Mouse (Mus musculus): Measurements from ENCODE around the gene Alg14. TPM values are rescaled to one million over a fixed set of nuclear protein-coding genes. Genes with fewer than 3 reads are reported as not detected.

Gene Alg14
- polyA plus RNA-seq, 1 experiment from 2014 or later: 43.9 TPM

DNA sequence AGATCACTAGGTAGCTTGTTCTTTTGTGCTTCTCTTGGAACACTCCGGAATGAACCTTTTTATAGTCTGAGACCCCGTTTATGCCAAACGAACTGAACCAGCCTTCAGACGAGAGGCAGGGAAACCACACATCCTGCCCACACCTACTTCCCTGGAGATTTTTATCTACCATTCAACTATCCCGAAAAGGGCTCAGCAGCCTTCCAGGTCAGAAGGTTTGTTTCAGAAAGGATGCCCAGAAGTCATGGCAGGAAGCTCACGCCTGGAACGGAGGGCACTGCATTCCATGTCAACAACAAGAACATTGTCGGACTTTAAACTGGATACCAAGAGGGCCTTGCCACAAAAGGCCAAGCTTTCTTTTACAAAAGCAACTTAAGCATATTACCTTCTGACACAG, 73.6 kb downstream of the Alg14 start:
- H3K4me1 ChIP-seq (ENCODE audit: insufficient read depth): no peaks in the 10 kb centered on the region
- DNase-seq (no peak), ATAC-seq (ENCODE audit: insufficient read depth) (no peak)
- no peak overlapping the region for H3K9ac ChIP-seq
- H3K27me3 ChIP-seq (ENCODE audit: insufficient read depth, low read length): no peaks in the 10 kb centered on the region
- no peaks in the 10 kb centered on the region for H3K9me3 ChIP-seq (ENCODE audit: low read depth, low read length)
- 57% methylated on average over 8 of the region's 8 CpGs for WGBS
- TF ChIP-seq CTCF (IDR thresholded peaks at IDR 0.05; ENCODE audit: low read depth): no peak
- H3K36me3 ChIP-seq (ENCODE audit: insufficient read depth): no peaks in the 10 kb centered on the region
- no peak overlapping the region for H3K4me3 ChIP-seq (ENCODE audit: low read depth, low read length)
- H3K4me2 ChIP-seq: no peak overlapping the region
- peak overlapping the region; percentile 19; the same call in 1 of the 2 replicates for H3K27ac ChIP-seq (ENCODE audit: low read depth)

DNA sequence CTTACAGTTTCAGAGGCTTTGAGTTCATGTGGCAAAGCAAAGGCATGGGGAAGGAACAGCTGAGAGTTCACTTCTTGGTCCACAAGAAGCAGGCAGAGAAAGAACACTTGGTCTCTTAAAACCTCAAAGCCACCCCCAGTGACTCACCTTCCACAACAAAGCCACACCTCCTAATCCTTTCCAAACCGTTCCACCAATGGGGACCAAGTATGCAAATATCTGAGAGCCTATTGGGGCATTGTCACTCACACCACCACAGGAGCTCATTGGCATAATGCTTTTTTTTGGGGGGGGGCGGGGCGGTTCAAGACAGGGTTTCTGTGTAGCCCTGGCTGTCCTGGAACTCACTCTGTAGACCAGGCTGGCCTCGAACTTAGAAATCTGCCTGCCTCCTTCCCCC, 77.0 kb downstream of the Alg14 start:
- no peak overlapping the region for H3K9ac ChIP-seq
- no peaks in the 10 kb centered on the region for H3K36me3 ChIP-seq (ENCODE audit: insufficient read depth)
- TF ChIP-seq CTCF (IDR thresholded peaks at IDR 0.05; ENCODE audit: low read depth): no peak
- no peaks in the 10 kb centered on the region for H3K27me3 ChIP-seq (ENCODE audit: insufficient read depth, low read length)
- H3K4me3 ChIP-seq (ENCODE audit: low read depth, low read length): no peak overlapping the region
- no peak for DNase-seq
- WGBS: 94% methylated on average over 4 of the region's 4 CpGs
- no peaks in the 10 kb centered on the region for H3K9me3 ChIP-seq (ENCODE audit: low read depth, low read length)
- ATAC-seq (ENCODE audit: insufficient read depth): no peak
- H3K4me1 ChIP-seq (ENCODE audit: insufficient read depth): no peaks in the 10 kb centered on the region
- no peak overlapping the region for H3K27ac ChIP-seq (ENCODE audit: low read depth)
- no peak overlapping the region for H3K4me2 ChIP-seq

DNA sequence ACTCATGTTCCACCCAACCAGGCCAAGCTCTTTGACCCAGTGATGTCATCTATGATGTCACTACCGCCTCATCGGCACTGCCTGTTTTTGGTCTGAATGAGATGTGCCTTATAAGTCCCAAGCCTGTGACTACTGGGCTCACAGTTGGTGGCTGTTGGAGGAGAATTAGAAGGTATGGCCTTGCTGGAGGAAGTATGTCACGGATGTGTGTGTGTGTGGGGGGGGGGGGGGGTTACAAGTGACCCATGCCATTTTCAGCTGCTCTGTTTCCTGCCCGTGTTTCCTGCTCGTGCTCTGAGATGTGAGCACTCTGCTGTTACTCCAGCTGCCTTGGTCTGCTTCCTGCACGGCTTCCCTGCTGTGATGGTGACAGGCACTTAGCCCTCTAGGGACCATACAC, 77.9 kb downstream of the Alg14 start:
- H3K4me2 ChIP-seq: no peak overlapping the region
- H3K36me3 ChIP-seq (ENCODE audit: insufficient read depth): no peaks in the 10 kb centered on the region
- no peaks in the 10 kb centered on the region for H3K4me1 ChIP-seq (ENCODE audit: insufficient read depth)
- ATAC-seq (ENCODE audit: insufficient read depth) (peak; percentile 51; the same call in 1 of the 2 replicates), DNase-seq (peak; percentile 33)
- H3K27me3 ChIP-seq (ENCODE audit: insufficient read depth, low read length): no peaks in the 10 kb centered on the region
- H3K4me3 ChIP-seq (ENCODE audit: low read depth, low read length): no peak overlapping the region
- H3K9me3 ChIP-seq (ENCODE audit: low read depth, low read length): no peaks in the 10 kb centered on the region
- no peak overlapping the region for H3K27ac ChIP-seq (ENCODE audit: low read depth)
- no peak overlapping the region for H3K9ac ChIP-seq
- WGBS: 65% methylated on average over 6 of the region's 6 CpGs
- no peak for TF ChIP-seq CTCF (IDR thresholded peaks at IDR 0.05; ENCODE audit: low read depth)

DNA sequence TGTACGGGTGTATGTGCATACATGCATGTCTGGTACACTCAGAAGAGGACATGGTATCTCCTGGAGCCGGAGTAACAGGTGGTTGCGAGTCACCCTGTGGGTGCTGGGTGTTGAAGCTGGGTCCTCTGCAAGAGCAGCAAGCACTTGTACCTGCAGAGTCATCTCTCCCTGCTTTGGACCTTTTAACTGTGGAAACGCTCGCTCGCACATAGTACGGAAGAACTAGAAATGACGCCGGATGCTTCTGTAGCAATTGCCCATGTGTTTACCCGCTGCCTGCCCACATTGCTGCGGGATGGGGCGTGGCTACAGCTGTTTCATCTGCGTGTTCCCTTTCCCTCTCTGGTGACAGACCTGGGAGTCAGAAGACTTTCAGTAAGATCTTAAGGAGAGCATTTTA, 78.7 kb downstream of the Alg14 start:
- no peak overlapping the region for H3K27ac ChIP-seq (ENCODE audit: low read depth)
- no peaks in the 10 kb centered on the region for H3K9me3 ChIP-seq (ENCODE audit: low read depth, low read length)
- no peak for DNase-seq
- no peak for TF ChIP-seq CTCF (IDR thresholded peaks at IDR 0.05; ENCODE audit: low read depth)
- no peaks in the 10 kb centered on the region for H3K27me3 ChIP-seq (ENCODE audit: insufficient read depth, low read length)
- no peak overlapping the region for H3K4me2 ChIP-seq
- 82% methylated on average over 13 of the region's 13 CpGs for WGBS
- H3K4me3 ChIP-seq (ENCODE audit: low read depth, low read length): no peak overlapping the region
- H3K4me1 ChIP-seq (ENCODE audit: insufficient read depth): no peaks in the 10 kb centered on the region
- ATAC-seq (ENCODE audit: insufficient read depth): no peak
- H3K36me3 ChIP-seq (ENCODE audit: insufficient read depth): no peaks in the 10 kb centered on the region
- no peak overlapping the region for H3K9ac ChIP-seq

DNA sequence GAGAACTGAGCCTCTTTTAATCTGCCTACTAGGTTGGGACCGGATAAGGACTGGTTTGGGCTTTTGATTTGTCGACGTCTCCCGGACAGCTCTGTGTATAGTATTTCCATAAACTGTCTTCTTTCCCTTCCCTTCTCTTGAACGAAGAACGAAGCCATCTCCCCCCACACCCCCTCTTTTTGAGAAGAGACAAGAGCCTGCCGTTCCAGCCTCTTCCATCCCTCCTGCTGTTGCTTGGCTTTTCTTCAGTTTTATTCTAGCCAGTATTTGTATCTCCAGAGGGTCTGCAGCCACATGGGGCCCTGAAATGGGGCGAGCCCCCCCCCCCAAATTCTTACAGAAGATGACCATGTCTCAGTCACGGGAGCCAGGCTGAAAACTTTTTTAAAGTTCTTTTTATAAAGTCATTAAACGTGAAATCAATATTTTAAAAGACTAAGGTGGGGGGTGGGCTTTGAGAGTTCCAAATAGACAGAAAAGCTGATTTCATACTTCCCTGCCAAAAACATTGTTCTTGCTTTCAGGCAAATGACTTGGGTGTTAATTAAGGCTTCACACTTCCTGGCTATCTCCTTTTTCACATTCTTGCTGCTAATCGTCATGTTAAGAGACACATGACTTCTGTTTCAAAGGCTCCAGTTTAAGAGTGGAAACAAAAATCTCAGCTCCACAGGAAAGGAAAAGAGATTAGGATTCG, 79.4 kb downstream of the Alg14 start:
- no peak for TF ChIP-seq CTCF (IDR thresholded peaks at IDR 0.05; ENCODE audit: low read depth)
- no peak for ATAC-seq (ENCODE audit: insufficient read depth)
- Histone ChIP-seq H3K36me3 (ENCODE audit: insufficient read depth) (no peaks in the 10 kb centered on the region), H3K27me3 (ENCODE audit: insufficient read depth, low read length) (no peaks in the 10 kb centered on the region), H3K9me3 (ENCODE audit: low read depth, low read length) (no peaks in the 10 kb centered on the region), H3K4me2 (no peak overlapping the region), H3K4me1 (ENCODE audit: insufficient read depth) (no peaks in the 10 kb centered on the region), H3K9ac (no peak overlapping the region), H3K27ac (ENCODE audit: low read depth) (no peak overlapping the region), H3K4me3 (ENCODE audit: low read depth, low read length) (no peak overlapping the region)
- no peak for DNase-seq
- WGBS: 55% methylated on average over 12 of the region's 12 CpGs

DNA sequence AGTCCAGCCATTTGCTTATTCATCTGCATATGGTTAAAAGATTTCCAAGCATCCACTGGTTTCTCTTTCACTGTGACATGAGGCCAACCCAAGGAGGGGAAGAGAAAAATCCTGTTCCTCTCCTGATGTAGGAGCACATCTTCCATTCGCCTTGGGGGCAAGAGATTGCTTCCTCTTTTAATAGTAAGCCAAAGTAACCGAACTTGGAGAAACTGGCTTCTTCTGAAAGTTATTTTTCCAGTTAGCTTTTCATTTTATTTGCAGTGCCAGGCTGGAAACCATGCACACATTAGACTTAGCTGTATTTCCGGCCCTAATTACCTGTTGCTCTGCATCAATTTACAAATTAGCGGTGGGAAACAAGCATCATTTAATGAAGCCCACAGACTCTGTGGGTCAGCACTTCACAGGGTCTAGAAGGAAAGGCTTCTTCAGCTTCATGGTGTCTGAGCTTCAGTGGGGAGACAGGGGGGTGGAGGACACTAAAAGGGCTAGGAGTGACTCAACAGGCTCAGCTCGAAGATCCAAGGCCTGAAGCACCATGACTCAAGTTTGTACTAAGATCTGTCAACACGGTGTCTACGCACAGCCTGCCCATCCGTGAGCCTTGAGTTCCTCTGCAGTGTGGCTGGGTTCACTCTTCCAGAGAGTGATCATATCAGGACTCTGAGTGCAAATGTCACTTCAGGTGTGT, 80.1 kb downstream of the Alg14 start:
- no peak for TF ChIP-seq CTCF (IDR thresholded peaks at IDR 0.05; ENCODE audit: low read depth)
- Histone ChIP-seq H3K9me3 (ENCODE audit: low read depth, low read length) (no peaks in the 10 kb centered on the region), H3K4me2 (no peak overlapping the region), H3K9ac (no peak overlapping the region), H3K36me3 (ENCODE audit: insufficient read depth) (no peaks in the 10 kb centered on the region), H3K4me1 (ENCODE audit: insufficient read depth) (no peaks in the 10 kb centered on the region), H3K27ac (ENCODE audit: low read depth) (no peak overlapping the region), H3K4me3 (ENCODE audit: low read depth, low read length) (no peak overlapping the region), H3K27me3 (ENCODE audit: insufficient read depth, low read length) (no peaks in the 10 kb centered on the region)
- no peak for DNase-seq
- no peak for ATAC-seq (ENCODE audit: insufficient read depth)
- 75% methylated on average over 8 of the region's 8 CpGs for WGBS

DNA sequence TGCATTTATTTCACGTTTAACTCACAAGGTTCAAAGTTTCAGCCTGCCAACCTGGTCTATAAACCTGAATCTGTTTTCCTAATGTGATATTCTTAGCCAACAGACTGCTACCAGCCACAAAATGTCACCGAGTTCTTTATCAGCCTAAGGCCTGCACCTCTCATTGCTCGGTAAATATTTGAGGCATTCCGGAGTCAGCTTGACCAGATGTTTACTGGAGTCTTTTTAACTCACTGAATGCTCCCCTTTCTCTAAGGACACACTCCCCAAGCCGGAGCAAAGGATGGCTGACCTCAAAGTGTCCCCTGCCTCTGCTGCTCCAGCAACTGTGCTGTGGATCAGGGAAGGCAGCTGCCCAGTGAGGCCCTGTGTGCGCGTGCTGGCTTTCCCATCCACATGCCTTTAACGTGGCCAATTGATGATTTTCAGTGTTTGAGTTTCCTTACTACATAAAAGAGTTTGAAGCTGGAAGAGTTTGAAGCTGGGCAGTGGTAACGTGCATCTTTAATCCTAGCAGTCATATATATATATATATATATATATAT, 82.4 kb downstream of the Alg14 start:
- 0 out of 2 replicates have a peak overlapping the region, but pooled peaks have one; percentile 33 for H3K27ac ChIP-seq (ENCODE audit: low read depth)
- no peak overlapping the region for H3K9ac ChIP-seq
- TF ChIP-seq CTCF (IDR thresholded peaks at IDR 0.05; ENCODE audit: low read depth): no peak
- DNase-seq: peak; percentile 40
- no peaks in the 10 kb centered on the region for H3K27me3 ChIP-seq (ENCODE audit: insufficient read depth, low read length)
- no peaks in the 10 kb centered on the region for H3K4me1 ChIP-seq (ENCODE audit: insufficient read depth)
- no peaks in the 10 kb centered on the region for H3K9me3 ChIP-seq (ENCODE audit: low read depth, low read length)
- no peak overlapping the region for H3K4me2 ChIP-seq
- no peaks in the 10 kb centered on the region for H3K36me3 ChIP-seq (ENCODE audit: insufficient read depth)
- no peak overlapping the region for H3K4me3 ChIP-seq (ENCODE audit: low read depth, low read length)
- ATAC-seq (ENCODE audit: insufficient read depth): peak; percentile 25; the same call in 1 of the 2 replicates
- 36% methylated on average over 9 of the region's 9 CpGs for WGBS
